Mouse (Mus musculus): ENCODE measurements around the gene Ndufa7. TPM values are rescaled to one million over a fixed set of nuclear protein-coding genes. Genes with fewer than 3 reads are reported as not detected.

The Ndufa7 gene
- 204 and 305 TPM in 2 replicates for polyA plus RNA-seq (2012; rRNA removed)

GRCm38 (mm10) chr17:33824084-33824996 is at the start of gene Ndufa7, which contains the start of gene Rps28:
Gene Ndufa7, plus strand, starts transcription at chr17:33824572.
Gene Rps28, minus strand, starts transcription at chr17:33824562.

DNA sequence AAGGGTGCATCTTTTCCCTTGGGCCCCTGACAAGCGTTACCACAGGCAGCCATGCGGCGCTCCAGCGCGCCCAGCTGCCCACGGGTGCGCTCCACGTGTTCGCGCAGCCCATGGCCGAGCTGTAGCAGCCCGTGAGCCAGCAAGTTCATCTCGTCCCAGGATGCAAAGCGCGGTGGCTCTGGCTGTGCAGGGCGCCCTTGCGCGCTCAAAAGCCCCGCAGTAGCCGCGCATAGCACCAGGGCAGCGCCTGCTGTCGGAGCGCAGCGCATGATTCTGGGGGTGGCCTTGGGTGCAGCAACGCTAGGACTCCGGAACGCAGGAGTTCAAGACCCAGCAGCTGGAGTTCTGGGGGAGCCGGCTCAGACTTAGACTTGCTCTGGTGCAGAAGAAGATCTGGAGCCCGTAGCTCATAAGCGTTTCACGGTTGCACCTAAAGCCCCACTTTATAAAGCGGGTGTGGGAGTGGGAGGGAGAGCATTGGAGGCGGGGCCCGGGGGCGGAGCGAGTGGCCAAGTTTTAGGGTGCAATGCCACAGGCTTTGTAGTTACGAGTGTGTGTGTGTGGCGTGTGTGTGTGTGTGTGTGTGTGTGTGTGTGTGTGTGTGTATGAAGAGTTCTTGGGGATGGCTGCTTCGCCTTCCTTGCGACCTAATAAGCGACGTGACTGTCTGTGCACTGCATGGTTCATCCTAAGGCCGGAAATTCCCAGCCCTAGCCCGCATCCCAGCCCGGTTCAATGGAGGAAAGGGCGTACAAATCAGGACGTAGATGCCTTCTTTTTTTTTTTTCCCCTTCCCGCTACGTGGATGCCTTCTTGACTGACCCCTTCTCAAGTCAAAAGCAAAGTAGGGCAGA is 43.0 kb upstream of the Ndufa7 start, which contains the start of gene Angptl4:
Gene Angptl4 (minus strand): TSS at position 707 of the 854 bp plus-strand sequence.

GRCm38 (mm10) chr17:33810334-33811141 is 13.8 kb upstream of the Ndufa7 start, which contains the start of gene Kank3:
Gene Kank3, plus strand, starts transcription at chr17:33810519.

DNA sequence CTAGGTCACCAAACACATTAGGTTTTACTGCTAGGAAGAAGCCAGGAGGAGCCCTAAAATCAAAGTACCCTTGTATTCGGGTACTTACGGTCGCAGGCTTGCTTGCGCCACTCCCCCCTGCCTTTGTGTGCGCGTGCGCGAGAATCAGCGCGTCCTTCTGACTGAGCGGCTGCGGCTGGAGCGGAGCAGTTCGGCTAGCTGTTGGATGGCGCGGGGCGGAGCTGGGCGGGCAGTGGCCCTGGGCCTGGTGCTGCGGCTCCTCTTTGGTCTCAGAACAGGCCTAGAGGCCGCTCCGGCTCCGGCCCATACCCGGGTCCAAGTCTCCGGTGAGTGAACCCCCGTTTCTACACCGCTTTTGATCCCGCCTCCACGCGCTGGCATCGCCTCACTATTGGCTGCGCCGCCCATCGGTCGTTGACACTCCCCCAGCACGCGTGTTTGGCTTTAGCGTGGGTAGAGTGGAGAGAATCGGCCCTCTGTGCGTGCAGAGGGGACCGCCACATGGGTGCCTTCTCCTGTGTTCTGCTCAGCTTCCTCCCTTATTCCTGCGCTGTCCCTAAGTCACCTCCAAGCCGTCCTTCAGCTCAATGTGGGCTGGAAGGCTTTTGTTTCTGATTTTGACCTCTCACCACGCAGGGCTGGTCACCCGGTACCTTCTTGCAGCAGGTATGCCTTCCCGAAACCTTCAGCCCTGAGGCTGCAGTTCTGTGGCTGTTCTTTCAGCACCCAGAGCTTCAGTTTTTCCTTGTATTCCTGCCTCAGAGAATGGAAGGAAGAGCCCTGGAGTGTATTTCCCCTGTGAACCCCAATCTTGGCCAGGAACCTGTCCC is 18.8 kb downstream of the Ndufa7 start, which contains the start of gene Cd320:
Gene Cd320 (plus strand): TSS at position 126 of the 830 bp plus-strand sequence.

GRCm38 (mm10) chr17:33873537-33873936 is 49.2 kb downstream of the Ndufa7 start, which contains the start of gene Gm7029:
Gene Gm7029, plus strand, starts transcription at chr17:33873837.

Other genes starting within 250 kb of the Ndufa7 start
- gene Zfp414, start 195.5 kb upstream of the Ndufa7 start, polyA plus RNA-seq (2012; rRNA removed), result 46.5 and 72.9 TPM in 2 replicates
- 0.60 and 0.77 TPM in 2 replicates for gene Pram1, start 186.5 kb upstream of the Ndufa7 start, polyA plus RNA-seq (2012; rRNA removed)
- gene Hnrnpm, start 137.7 kb upstream of the Ndufa7 start, polyA plus RNA-seq (2012; rRNA removed), result 448 and 832 TPM in 2 replicates
- 35.1 and 48.1 TPM in 2 replicates for gene March2, start 105.9 kb upstream of the Ndufa7 start, polyA plus RNA-seq (2012; rRNA removed)
- 229 and 347 TPM in 2 replicates for gene Rab11b, start 64.0 kb upstream of the Ndufa7 start, polyA plus RNA-seq (2012; rRNA removed)
- 9.9 and 15.8 TPM in 2 replicates for gene Angptl4, start 42.7 kb upstream of the Ndufa7 start, polyA plus RNA-seq (2012; rRNA removed)
- 26.6 and 36.0 TPM in 2 replicates for gene Kank3, start 14.1 kb upstream of the Ndufa7 start, polyA plus RNA-seq (2012; rRNA removed)
- gene Rps28, start within 50 bp of the Ndufa7 start, polyA plus RNA-seq (2012; rRNA removed), result 1,507 and 1,646 TPM in 2 replicates
- gene Cd320, start 18.5 kb downstream of the Ndufa7 start, polyA plus RNA-seq (2012; rRNA removed), result 44.5 and 53.5 TPM in 2 replicates
- not detected in 2 replicates for gene Gm7029, start 49.3 kb downstream of the Ndufa7 start, polyA plus RNA-seq (2012; rRNA removed)
- gene Kifc1, start 66.1 kb downstream of the Ndufa7 start, polyA plus RNA-seq (2012; rRNA removed), result 69.2 and 101 TPM in 2 replicates
- 0.31 and 0.34 TPM in 2 replicates for gene Platr17, start 80.6 kb downstream of the Ndufa7 start, polyA plus RNA-seq (2012; rRNA removed)
- gene Daxx, start 84.8 kb downstream of the Ndufa7 start, polyA plus RNA-seq (2012; rRNA removed), result 44.9 and 59.5 TPM in 2 replicates
- gene Tapbp, start 91.3 kb downstream of the Ndufa7 start, polyA plus RNA-seq (2012; rRNA removed), result 10.9 and 14.0 TPM in 2 replicates
- gene Zbtb22, start 91.3 kb downstream of the Ndufa7 start, polyA plus RNA-seq (2012; rRNA removed), result 29.6 and 32.9 TPM in 2 replicates
- gene Rgl2, start 105.0 kb downstream of the Ndufa7 start, polyA plus RNA-seq (2012; rRNA removed), result 130 and 228 TPM in 2 replicates
- 119 and 140 TPM in 2 replicates for gene Pfdn6, start 115.8 kb downstream of the Ndufa7 start, polyA plus RNA-seq (2012; rRNA removed)
- 32.1 and 46.5 TPM in 2 replicates for gene Wdr46, start 116.1 kb downstream of the Ndufa7 start, polyA plus RNA-seq (2012; rRNA removed)
- gene B3galt4, start 126.9 kb downstream of the Ndufa7 start, polyA plus RNA-seq (2012; rRNA removed), result 4.3 and 4.7 TPM in 2 replicates
- gene Vps52, start 131.2 kb downstream of the Ndufa7 start, polyA plus RNA-seq (2012; rRNA removed), result 44.6 and 48.5 TPM in 2 replicates
- gene Rps18, start 131.4 kb downstream of the Ndufa7 start, polyA plus RNA-seq (2012; rRNA removed), result 1,239 and 1,610 TPM in 2 replicates
- gene H2-K1, start 175.8 kb downstream of the Ndufa7 start, polyA plus RNA-seq (2012; rRNA removed), result 26.7 and 37.4 TPM in 2 replicates
- 55.3 and 116 TPM in 2 replicates for gene Ring1, start 200.1 kb downstream of the Ndufa7 start, polyA plus RNA-seq (2012; rRNA removed)
- 96.6 and 160 TPM in 2 replicates for gene H2-Ke6, start 203.5 kb downstream of the Ndufa7 start, polyA plus RNA-seq (2012; rRNA removed)
- gene Slc39a7, start 207.1 kb downstream of the Ndufa7 start, polyA plus RNA-seq (2012; rRNA removed), result 118 and 126 TPM in 2 replicates
- 70.8 and 149 TPM in 2 replicates for gene Rxrb, start 207.2 kb downstream of the Ndufa7 start, polyA plus RNA-seq (2012; rRNA removed)
- 7.9 and 11.4 TPM in 2 replicates for gene Col11a2, start 214.9 kb downstream of the Ndufa7 start, polyA plus RNA-seq (2012; rRNA removed)